Mouse (Mus musculus): ENCODE measurements around the gene Ranbp10. TPM values are rescaled to one million over a fixed set of nuclear protein-coding genes. Genes with fewer than 3 reads are reported as not detected.
A peak's percentile ranks its signal among the peaks of the same experiment; 100 is the strongest.

Gene Ranbp10
- total RNA-seq, 2 experiments from 2014 or later = 19.1 to 19.2 TPM

DNA sequence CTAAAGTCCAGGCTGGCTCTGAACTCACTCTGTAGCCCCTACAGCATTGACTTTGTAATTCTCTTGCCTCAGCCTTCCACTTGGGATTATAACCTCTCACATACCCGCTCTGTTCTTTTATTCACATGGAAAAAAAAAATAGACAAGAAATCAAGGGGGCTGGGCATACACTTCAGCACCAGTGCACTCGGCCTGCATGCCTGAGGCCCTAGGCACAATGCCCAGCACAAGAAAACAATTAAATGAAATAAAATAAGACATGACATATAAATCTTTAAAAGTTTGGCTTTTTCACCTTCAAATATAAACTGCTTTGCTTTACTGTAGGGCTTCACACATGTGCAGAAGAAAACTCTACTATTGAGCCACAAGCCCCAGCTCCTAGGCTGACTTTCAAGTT is 73.2 kb downstream of the Ranbp10 start:
- DNase-seq (ENCODE audit: low spot score) = no peak
- intact Hi-C loops (cut with DNase I) = no loop called here

DNA sequence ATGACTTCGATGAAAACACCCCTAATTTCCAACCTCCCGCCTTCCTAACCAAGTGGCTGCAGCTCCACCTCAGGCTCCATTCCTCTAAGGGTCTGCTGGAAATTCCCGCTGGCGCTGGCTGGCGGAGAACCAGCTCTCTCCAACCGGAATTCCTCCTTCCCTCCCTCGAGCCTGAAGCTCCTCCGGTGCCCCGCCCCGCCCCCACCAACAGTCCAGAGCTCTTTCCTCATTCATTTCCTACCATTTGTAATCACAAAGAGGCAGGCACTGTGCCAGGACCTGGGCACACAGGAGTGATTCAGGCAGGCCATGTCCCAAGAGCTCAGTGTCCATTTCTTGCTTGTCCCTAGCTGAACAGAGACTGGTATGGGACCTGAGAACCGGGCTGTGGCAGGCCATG is 76.5 kb downstream of the Ranbp10 start:
- intact Hi-C loops (cut with DNase I) = no loop called here
- peak; percentile 15 for DNase-seq (ENCODE audit: low spot score)

DNA sequence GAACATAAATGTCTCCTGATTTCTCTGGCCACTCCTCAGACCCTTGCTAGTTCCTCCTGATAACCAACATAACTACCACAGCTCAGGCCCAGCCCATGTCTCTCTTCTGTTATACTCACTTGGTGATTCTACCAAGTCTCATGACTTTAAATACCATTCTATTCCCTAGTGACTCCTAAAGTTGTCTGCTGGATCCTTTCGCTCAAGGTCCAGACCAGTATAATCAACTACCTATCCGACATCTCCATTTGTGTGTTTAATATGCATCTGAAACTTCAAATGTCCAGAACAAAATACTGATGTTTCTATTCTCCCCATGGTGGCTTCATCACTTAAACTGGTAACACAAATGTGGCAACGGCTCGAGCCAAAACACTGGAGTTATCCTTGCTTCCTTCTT is 83.8 kb downstream of the Ranbp10 start:
- intact Hi-C loops (cut with DNase I) = no loop called here
- DNase-seq (ENCODE audit: low spot score) = no peak

DNA sequence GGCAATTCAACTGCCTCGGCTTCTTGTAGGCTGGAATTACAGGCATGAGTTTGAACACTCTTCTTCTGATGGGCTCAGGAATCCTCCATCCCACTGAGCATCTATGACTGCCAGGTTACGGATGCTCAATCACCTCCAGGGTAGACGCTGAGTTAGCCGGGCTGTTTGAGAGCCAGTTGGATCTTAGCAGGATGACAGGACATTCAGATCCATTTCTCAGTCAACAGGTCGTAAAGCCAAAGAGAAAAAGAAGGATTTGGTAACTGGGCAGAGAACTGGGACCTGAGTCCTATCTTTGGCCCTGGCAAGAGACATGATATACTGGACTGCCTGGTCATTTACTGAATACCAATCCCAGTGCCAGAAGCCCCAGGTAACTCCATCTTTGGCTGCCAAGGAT is 87.9 kb downstream of the Ranbp10 start:
- DNase-seq (ENCODE audit: low spot score) = no peak
- intact Hi-C loops (cut with DNase I) = no loop called here

DNA sequence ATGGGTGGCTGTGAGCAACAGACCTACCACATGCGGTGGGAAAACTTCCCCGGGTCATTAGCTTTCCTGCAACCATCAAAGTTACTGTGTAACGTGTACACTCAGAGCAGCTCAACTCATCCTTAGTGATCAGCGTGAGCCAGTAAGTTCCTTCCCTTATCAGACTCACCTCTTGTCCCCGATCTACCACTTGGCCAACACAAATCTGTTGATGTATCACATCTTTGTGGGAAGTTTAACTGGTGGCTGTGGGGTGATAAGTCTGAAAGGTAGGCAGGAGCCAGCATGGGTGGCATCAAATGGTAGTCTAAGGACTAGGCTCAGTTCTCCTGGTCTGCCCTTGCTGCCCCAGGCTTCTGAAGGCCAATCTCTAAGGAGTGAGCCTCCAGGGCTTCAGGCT is 95.0 kb downstream of the Ranbp10 start:
- intact Hi-C loops (cut with DNase I) = no loop called here
- DNase-seq (ENCODE audit: low spot score) = no peak

DNA sequence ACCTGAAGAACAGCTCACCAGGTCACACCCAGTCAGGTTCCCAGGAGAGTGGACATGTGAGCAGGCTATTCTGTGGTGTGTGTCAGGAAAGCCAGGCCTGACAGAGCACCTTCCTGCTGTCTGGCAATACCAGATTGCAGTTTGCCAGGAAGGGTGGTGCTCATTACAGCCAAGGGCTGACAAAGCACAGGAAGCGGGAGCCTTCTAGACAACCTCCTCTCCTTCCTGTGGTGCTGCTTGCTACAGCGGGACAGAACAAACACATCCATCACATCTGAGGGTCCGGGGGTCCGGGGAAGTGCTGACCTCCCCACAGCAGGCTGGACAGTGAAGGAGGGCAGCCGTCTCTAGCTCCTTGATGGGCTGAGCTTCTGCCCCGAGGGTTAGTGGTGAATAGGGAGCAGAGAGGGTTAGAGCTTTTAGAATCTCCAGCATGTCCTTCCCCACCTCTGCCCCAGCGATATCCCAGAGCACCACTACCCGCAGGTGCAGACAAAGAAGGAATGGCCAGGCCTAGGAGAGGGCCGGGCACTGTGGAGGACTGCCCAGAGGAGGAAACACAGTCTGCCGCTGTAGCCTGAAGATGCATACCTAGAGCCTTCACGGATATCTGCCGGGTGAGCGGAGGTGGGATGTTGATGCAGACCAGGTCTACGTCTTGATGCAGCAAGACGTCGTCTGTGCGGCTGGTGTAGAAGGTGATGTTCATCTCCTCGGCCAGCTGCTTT is 99.6 kb downstream of the Ranbp10 start:
- peak; percentile 65 for DNase-seq (ENCODE audit: low spot score)
- intact Hi-C loops (cut with DNase I) = loop anchor here (5.0 kb wide), 1 partner anchor 45 kb away; no protein-coding TSS in a partner anchor

DNA sequence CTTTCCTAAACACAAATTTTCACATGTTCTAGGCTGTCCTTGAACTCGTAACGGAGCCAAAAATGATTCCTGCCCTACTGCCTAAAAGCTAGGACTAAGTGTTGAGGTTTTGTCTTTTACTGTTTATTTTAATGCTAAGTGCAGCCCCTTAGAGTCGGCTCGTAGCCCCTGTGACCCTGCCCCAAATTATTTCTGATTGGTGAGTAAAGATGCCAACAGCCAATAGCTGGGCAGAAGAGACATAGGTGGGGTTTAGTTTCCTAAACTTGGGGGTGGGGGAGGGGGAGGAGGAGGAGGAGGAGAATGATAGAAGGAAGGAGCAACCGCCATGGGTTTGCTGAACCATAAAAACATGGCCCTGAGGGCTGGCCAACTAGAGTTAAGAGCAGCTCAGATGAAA is 101.4 kb downstream of the Ranbp10 start:
- intact Hi-C loops (cut with DNase I) = loop anchor here (5.0 kb wide), 1 partner anchor 47 kb away; no protein-coding TSS in a partner anchor
- DNase-seq (ENCODE audit: low spot score) = no peak

DNA sequence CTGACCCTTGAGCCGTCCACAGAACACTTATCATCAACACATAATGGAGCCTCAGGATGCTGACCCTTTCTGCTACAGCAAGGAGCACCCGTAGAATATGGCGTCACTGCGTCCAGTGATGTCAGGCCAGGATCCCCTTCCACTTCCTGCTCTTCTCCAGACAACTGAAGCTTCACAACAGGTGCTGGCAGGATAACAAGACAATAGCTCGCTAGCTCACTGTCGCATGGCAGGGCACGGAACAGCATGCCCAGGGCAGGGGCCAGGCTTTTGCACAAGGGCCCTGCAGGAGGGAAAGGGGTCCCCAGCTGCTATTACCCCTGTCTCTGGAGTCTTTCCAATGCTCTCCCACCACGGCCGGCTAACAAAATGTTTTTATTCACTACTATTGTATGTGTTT is 104.3 kb downstream of the Ranbp10 start:
- intact Hi-C loops (cut with DNase I) = no loop called here
- no peak for DNase-seq (ENCODE audit: low spot score)

DNA sequence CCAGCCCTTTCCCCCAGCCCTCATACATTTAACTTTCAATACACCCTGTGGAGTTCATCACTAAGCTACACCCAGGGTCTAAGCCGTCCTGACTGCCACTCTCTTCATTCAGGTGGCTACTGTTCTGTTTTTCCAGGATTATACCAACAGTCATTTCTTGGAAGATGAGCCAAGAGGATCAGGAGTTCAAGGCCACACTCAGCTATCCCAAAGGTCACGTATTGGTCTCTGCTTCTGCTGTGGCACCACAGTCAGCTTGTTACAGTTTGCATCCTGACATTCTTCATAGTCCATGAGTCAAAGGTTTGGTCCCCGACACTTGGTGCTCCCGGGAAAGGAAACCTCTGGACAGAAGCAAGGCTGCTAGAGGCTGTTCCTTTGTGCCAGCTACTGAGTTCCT is 107.5 kb downstream of the Ranbp10 start:
- intact Hi-C loops (cut with DNase I) = no loop called here
- DNase-seq (ENCODE audit: low spot score) = no peak

Other genes starting within 250 kb of the Ranbp10 start
- gene Ripor1, start 222.1 kb downstream of the Ranbp10 start, total RNA-seq (2021) = 10 to 100 TPM; 41.7 to 50.9 TPM
- 10 to 100 TPM; 36.4 to 43.6 TPM for gene Ctcf, start 190.8 kb downstream of the Ranbp10 start, total RNA-seq (2021)
- gene Agrp, start 190.0 kb downstream of the Ranbp10 start, total RNA-seq (2021) = not detected
- gene Carmil2, start 141.1 kb downstream of the Ranbp10 start, total RNA-seq (2021) = under 1 TPM; 0.18 to 0.20 TPM
- 10 to 100 TPM; 11.1 to 13.7 TPM for gene Acd, start 126.2 kb downstream of the Ranbp10 start, total RNA-seq (2021)
- 1 to 10 TPM; 8.4 to 9.1 TPM for gene Pard6a, start 126.2 kb downstream of the Ranbp10 start, total RNA-seq (2021)
- gene 4933405L10Rik, start 119.7 kb downstream of the Ranbp10 start, total RNA-seq (2021) = not detected
- gene Enkd1, start 119.1 kb downstream of the Ranbp10 start, total RNA-seq (2021) = 1 to 10 TPM; 2.0 to 2.4 TPM
- gene Gfod2, start 68.7 kb downstream of the Ranbp10 start, total RNA-seq (2021) = 1 to 10 TPM; 4.2 to 4.8 TPM
- not detected for gene Tsnaxip1, start 381 bp upstream of the Ranbp10 start, total RNA-seq (2021)
- gene Cenpt, start 25.9 kb upstream of the Ranbp10 start, total RNA-seq (2021) = 1 to 10 TPM; 2.2 to 2.9 TPM
- 10 to 100 TPM; 23.8 to 27.4 TPM for gene Thap11, start 27.8 kb upstream of the Ranbp10 start, total RNA-seq (2021)
- gene Nutf2, start 33.2 kb upstream of the Ranbp10 start, total RNA-seq (2021) = 10 to 100 TPM; 30.7 to 35.0 TPM
- gene Edc4, start 53.5 kb upstream of the Ranbp10 start, total RNA-seq (2021) = 10 to 100 TPM; 23.5 to 23.8 TPM
- under 1 TPM; 0.61 to 0.65 TPM for gene Nrn1l, start 66.2 kb upstream of the Ranbp10 start, total RNA-seq (2021)
- gene Pskh1, start 73.1 kb upstream of the Ranbp10 start, total RNA-seq (2021) = 10 to 100 TPM; 16.0 to 16.6 TPM
- gene Ctrl, start 106.5 kb upstream of the Ranbp10 start, total RNA-seq (2021) = under 1 TPM in 1 of 2 experiments, not detected in 1; 0.31 TPM
- 10 to 100 TPM; 64.8 to 68.3 TPM for gene Psmb10, start 111.1 kb upstream of the Ranbp10 start, total RNA-seq (2021)
- 1 to 10 TPM in 1 of 2 experiments, under 1 TPM in 1; 0.75 to 1.3 TPM for gene Lcat, start 116.0 kb upstream of the Ranbp10 start, total RNA-seq (2021)
- 10 to 100 TPM; 39.4 to 48.7 TPM for gene Slc12a4, start 138.7 kb upstream of the Ranbp10 start, total RNA-seq (2021)
- gene Dpep3, start 152.1 kb upstream of the Ranbp10 start, total RNA-seq (2021) = not detected
- 1 to 10 TPM; 8.8 to 8.9 TPM for gene Dus2, start 164.0 kb upstream of the Ranbp10 start, total RNA-seq (2021)
- not detected for gene Dpep2nb, start 178.6 kb upstream of the Ranbp10 start, total RNA-seq (2021)
- gene Ddx28, start 184.5 kb upstream of the Ranbp10 start, total RNA-seq (2021) = 10 to 100 TPM; 10.1 to 10.3 TPM
- 10 to 100 TPM; 19.3 to 21.7 TPM for gene Nfatc3, start 231.5 kb upstream of the Ranbp10 start, total RNA-seq (2021)

Data from heart, postnatal 25 days (tissue).